Mouse (Mus musculus) erythroblast, embryonic 14.5 days (primary cell): ENCODE data around the gene Mapk8ip3. TPM values are rescaled to one million over a fixed set of nuclear protein-coding genes. Genes with fewer than 3 reads are reported as not detected.
A peak's percentile ranks its signal among the peaks of the same experiment; 100 is the strongest.

Experiments used
- H3K27me3 ChIP-seq: 2 replicates; pipeline ENCODE4 v1.6.1; 2012; ENCODE audit warnings: inconsistent platforms; ENCODE audit not compliant: control insufficient read depth
- H3K36me3 ChIP-seq: 2 replicates; pipeline ENCODE4 v1.6.1; 2012; ENCODE audit warnings: mild to moderate bottlenecking, inconsistent platforms; ENCODE audit not compliant: control insufficient read depth
- H3K4me1 ChIP-seq: 2 replicates; pipeline ENCODE4 v1.6.1; 2012; ENCODE audit warnings: inconsistent platforms; ENCODE audit not compliant: control insufficient read depth
- H3K4me3 ChIP-seq: replicated peaks from 2 replicates; pipeline ENCODE3; 2012; ENCODE audit warnings: moderate library complexity, mild to moderate bottlenecking, inconsistent platforms
- H3K9me3 ChIP-seq: 2 replicates; pipeline ENCODE4 v1.6.1; 2012; ENCODE audit warnings: low read length, inconsistent platforms, mixed read lengths; ENCODE audit not compliant: control insufficient read depth
- GATA1 ChIP-seq: IDR thresholded peaks from 2 replicates; pipeline ENCODE4 v1.6.1; 2012; ENCODE audit warnings: low read length, inconsistent platforms, mixed read lengths
- TAL1 ChIP-seq: IDR thresholded peaks from 3 replicates; pipeline ENCODE4 v1.6.1; 2012; ENCODE audit warnings: low read length, inconsistent platforms, mixed read lengths
- polyA plus RNA-seq: library from polyadenylated mRNA; stranded (reverse); fragments of >175 nt; gene quantifications from 2 replicates; pipeline ENCODE4 v1.2.3, GENCODE M21; 2012

The Mapk8ip3 gene
- polyA plus RNA-seq, 1 experiment, result 5.7 TPM

GRCm38 (mm10) chr17:24861785-24862184 lies 75.0 kb downstream of the Mapk8ip3 start:
- Histone ChIP-seq H3K9me3 (no peaks in the 10 kb centered on the region), H3K4me1 (peaks cover 48% of the 10 kb centered on the region), H3K27me3 (no peaks in the 10 kb centered on the region), H3K4me3 (no peak overlapping the region), H3K36me3 (peaks cover 96% of the 10 kb centered on the region)
- TF ChIP-seq TAL1, result no peak

GRCm38 (mm10) chr17:24860076-24860475 lies 76.7 kb downstream of the Mapk8ip3 start:
- Histone ChIP-seq H3K36me3 (peaks cover 96% of the 10 kb centered on the region), H3K27me3 (no peaks in the 10 kb centered on the region), H3K9me3 (no peaks in the 10 kb centered on the region), H3K4me1 (peaks cover 62% of the 10 kb centered on the region), H3K4me3 (peak overlapping the region; percentile 46)
- TF ChIP-seq GATA1 (no peak), TAL1 (no peak)

GRCm38 (mm10) chr17:24858967-24859366 lies 77.8 kb downstream of the Mapk8ip3 start:
- peaks cover 96% of the 10 kb centered on the region for H3K36me3 ChIP-seq
- peaks cover 61% of the 10 kb centered on the region for H3K4me1 ChIP-seq

GRCm38 (mm10) chr17:24857831-24858470 lies 78.8 kb downstream of the Mapk8ip3 start:
- TF ChIP-seq GATA1 (no peak), TAL1 (no peak)
- Histone ChIP-seq H3K4me1 (peaks cover 64% of the 10 kb centered on the region), H3K9me3 (no peaks in the 10 kb centered on the region), H3K36me3 (peaks cover 96% of the 10 kb centered on the region), H3K27me3 (no peaks in the 10 kb centered on the region), H3K4me3 (peak overlapping the region; percentile 17)

More at GRCm38 (mm10) chr17:24858967-24859366, 77.8 kb downstream of the Mapk8ip3 start:
- no peaks in the 10 kb centered on the region for H3K9me3 ChIP-seq
- H3K4me3 ChIP-seq, result peak overlapping the region; percentile 5
- peak; percentile 43; the same call in 1 of the 2 replicates for TF ChIP-seq GATA1
- peak; percentile 85 for TF ChIP-seq TAL1
- H3K27me3 ChIP-seq, result no peaks in the 10 kb centered on the region

GRCm38 (mm10) chr17:24856589-24856988 lies 80.2 kb downstream of the Mapk8ip3 start:
- peaks cover 71% of the 10 kb centered on the region for H3K4me1 ChIP-seq

GRCm38 (mm10) chr17:24855838-24856464 lies 80.8 kb downstream of the Mapk8ip3 start:
- TF ChIP-seq GATA1, result no peak
- TF ChIP-seq TAL1, result no peak
- peaks cover 83% of the 10 kb centered on the region for H3K36me3 ChIP-seq
- no peaks in the 10 kb centered on the region for H3K9me3 ChIP-seq
- H3K4me1 ChIP-seq, result peaks cover 72% of the 10 kb centered on the region
- no peaks in the 10 kb centered on the region for H3K27me3 ChIP-seq
- no peak overlapping the region for H3K4me3 ChIP-seq

More at GRCm38 (mm10) chr17:24856589-24856988, 80.2 kb downstream of the Mapk8ip3 start:
- Histone ChIP-seq H3K27me3 (no peaks in the 10 kb centered on the region), H3K4me3 (no peak overlapping the region), H3K9me3 (no peaks in the 10 kb centered on the region), H3K36me3 (peaks cover 90% of the 10 kb centered on the region)
- TF ChIP-seq GATA1, result no peak
- TF ChIP-seq TAL1, result no peak

GRCm38 (mm10) chr17:24851381-24852125 lies 85.2 kb downstream of the Mapk8ip3 start:
- H3K27me3 ChIP-seq, result no peaks in the 10 kb centered on the region
- H3K36me3 ChIP-seq, result peaks cover 53% of the 10 kb centered on the region
- H3K4me1 ChIP-seq, result peaks cover 59% of the 10 kb centered on the region
- TF ChIP-seq GATA1, result no peak
- no peak for TF ChIP-seq TAL1
- H3K9me3 ChIP-seq, result no peaks in the 10 kb centered on the region
- peak overlapping the region; percentile 70 for H3K4me3 ChIP-seq

GRCm38 (mm10) chr17:24850773-24851127 lies 86.0 kb downstream of the Mapk8ip3 start:
- TF ChIP-seq GATA1, result no peak
- TF ChIP-seq TAL1, result no peak
- no peaks in the 10 kb centered on the region for H3K27me3 ChIP-seq
- H3K36me3 ChIP-seq, result peaks cover 50% of the 10 kb centered on the region
- H3K4me3 ChIP-seq, result peak overlapping the region; percentile 70
- H3K9me3 ChIP-seq, result no peaks in the 10 kb centered on the region
- H3K4me1 ChIP-seq, result peaks cover 57% of the 10 kb centered on the region

GRCm38 (mm10) chr17:24850065-24850772 lies 86.6 kb downstream of the Mapk8ip3 start, which contains the start of gene Fahd1:
Gene Fahd1 (minus strand): TSS chr17:24850364.
- Histone ChIP-seq H3K27me3 (no peaks in the 10 kb centered on the region), H3K4me3 (peak within 1 kb of the TSS; percentile 70), H3K4me1 (peaks cover 54% of the 10 kb centered on the region), H3K36me3 (peaks cover 44% of the 10 kb centered on the region), H3K9me3 (no peaks in the 10 kb centered on the region)
- TF ChIP-seq TAL1 (no peak), GATA1 (no peak)
